Comparison of ENCODE assay signal across 21 mouse cellular contexts in the genomic region with DNA sequence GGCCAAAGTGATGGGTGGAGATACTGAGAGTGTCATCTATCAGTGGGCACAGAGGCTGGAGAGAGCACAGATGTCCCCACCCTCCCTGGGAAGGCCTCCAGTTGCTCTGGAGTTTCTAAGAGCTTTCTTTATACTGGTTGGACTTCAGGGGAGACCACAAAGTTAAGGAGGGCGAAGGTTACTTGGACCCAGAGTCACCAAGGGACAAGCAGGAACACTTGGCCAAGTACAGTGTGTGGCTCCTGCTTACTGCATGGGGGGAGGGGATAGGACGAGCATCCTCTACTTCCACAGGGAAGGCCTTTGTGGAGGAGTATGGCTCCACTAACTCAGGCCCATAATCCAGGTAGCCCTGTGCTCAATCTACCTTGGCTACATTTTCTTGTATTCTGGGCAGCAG. TPM values are rescaled to one million over a fixed set of nuclear protein-coding genes. Genes with fewer than 3 reads are reported as not detected.
DNase-seq lines count a peak whose midpoint lies in the region; ATAC-seq and TF ChIP-seq lines count a peak whose summit lies in the region.
"Had no signal": no experiment of that assay in that cellular context is flagged by ENCODE, and none has a peak within 500 bp of the region (broad histone marks: within the 10 kb centered on the region; RNA-seq: fewer than 3 reads in every experiment).

No protein-coding gene starts in this region.

- WGBS in lung, embryonic 14.5 days = 61% methylated on average over 2 of the region's 2 CpGs
- 70% methylated on average over 2 of the region's 2 CpGs for WGBS in limb, embryonic 10.5 days
- WGBS in liver, embryonic 12.5 days (ENCODE audit: insufficient replicate concordance) = 51% methylated on average over 2 of the region's 2 CpGs

- H3K9me3 ChIP-seq in lung, embryonic 14.5 days (ENCODE audit: low read depth, low read length) = no peaks in the 10 kb centered on the region
- H3K9me3 ChIP-seq in limb, embryonic 10.5 days (replicated peaks) = no peaks in the 10 kb centered on the region
- no peaks in the 10 kb centered on the region for H3K9me3 ChIP-seq in liver, embryonic 12.5 days (replicated peaks)
- H3K9me3 ChIP-seq: embryonic facial prominence, embryonic 15.5 days; forebrain, embryonic 10.5 days; heart, embryonic 10.5 days; hindbrain, embryonic 15.5 days had no signal

- H3K9ac ChIP-seq in lung, embryonic 14.5 days = no peak overlapping the region
- no peak overlapping the region for H3K9ac ChIP-seq in liver, embryonic 12.5 days
- H3K9ac ChIP-seq: embryonic facial prominence, embryonic 15.5 days; hindbrain, embryonic 15.5 days had no signal

- no peaks in the 10 kb centered on the region for H3K27me3 ChIP-seq in lung, embryonic 14.5 days (ENCODE audit: insufficient read depth, low read length)
- no peaks in the 10 kb centered on the region for H3K27me3 ChIP-seq in limb, embryonic 10.5 days (ENCODE audit: low read depth, poor library complexity, severe bottlenecking)
- no peaks in the 10 kb centered on the region for H3K27me3 ChIP-seq in liver, embryonic 12.5 days (replicated peaks)
- H3K27me3 ChIP-seq: embryonic facial prominence, embryonic 15.5 days; hindbrain, embryonic 15.5 days; Patski had no signal

- H3K27ac ChIP-seq in lung, embryonic 14.5 days (ENCODE audit: low read depth) = peak overlapping the region; percentile 24; the same call in 1 of the 2 replicates
- peak overlapping the region; percentile 80 for H3K27ac ChIP-seq in limb, embryonic 10.5 days
- H3K27ac ChIP-seq in liver, embryonic 12.5 days = no peak overlapping the region
- H3K27ac ChIP-seq: embryonic facial prominence, embryonic 15.5 days; forebrain, embryonic 10.5 days; hindbrain, embryonic 15.5 days had no signal

- no peak overlapping the region for H3K4me2 ChIP-seq in lung, embryonic 14.5 days
- no peak overlapping the region for H3K4me2 ChIP-seq in liver, embryonic 12.5 days
- H3K4me2 ChIP-seq: embryonic facial prominence, embryonic 15.5 days; hindbrain, embryonic 15.5 days had no signal

- no peak for TF ChIP-seq CTCF in lung, embryonic 14.5 days (IDR thresholded peaks at IDR 0.05; ENCODE audit: low read depth)

- peak; percentile 38 for DNase-seq in kidney, adult 9 months
- no peak for DNase-seq in kidney, postnatal 10 days
- no peak for DNase-seq in lung, embryonic 14.5 days
- DNase-seq in lung, postnatal 36 days = no peak
- DNase-seq in limb, embryonic 10.5 days (ENCODE audit: low spot score) = no peak
- DNase-seq: adrenal gland, adult 8-10 months; adrenal gland, postnatal 36 days; cerebellum, adult 2 months; cerebellum, postnatal 10 days; gastrocnemius, postnatal 36 days; heart, adult 18-20 months; heart, postnatal 10 days had no signal

- no peak overlapping the region for H3K4me3 ChIP-seq in lung, embryonic 14.5 days (ENCODE audit: low read depth, low read length)
- no peak overlapping the region for H3K4me3 ChIP-seq in limb, embryonic 10.5 days
- H3K4me3 ChIP-seq in liver, embryonic 12.5 days = no peak overlapping the region
- H3K4me3 ChIP-seq: embryonic facial prominence, embryonic 15.5 days; erythroblast, embryonic 14.5 days; forebrain, embryonic 10.5 days; heart, embryonic 10.5 days; hindbrain, embryonic 15.5 days had no signal

- no peak for ATAC-seq in lung, embryonic 14.5 days (ENCODE audit: insufficient read depth)
- ATAC-seq in liver, embryonic 12.5 days = no peak
- ATAC-seq: activated CD4-positive, CD25-positive, alpha-beta regulatory T cell, adult 4 months; forebrain, embryonic 14.5 days; Patski had no signal

- no peaks in the 10 kb centered on the region for H3K36me3 ChIP-seq in lung, embryonic 14.5 days (ENCODE audit: insufficient read depth)
- H3K36me3 ChIP-seq in limb, embryonic 10.5 days = no peaks in the 10 kb centered on the region
- H3K36me3 ChIP-seq in liver, embryonic 12.5 days = no peaks in the 10 kb centered on the region
- H3K36me3 ChIP-seq: embryonic facial prominence, embryonic 15.5 days; forebrain, embryonic 10.5 days; heart, embryonic 10.5 days; hindbrain, embryonic 15.5 days had no signal

- no peaks in the 10 kb centered on the region for H3K4me1 ChIP-seq in lung, embryonic 14.5 days (ENCODE audit: insufficient read depth)
- H3K4me1 ChIP-seq in limb, embryonic 10.5 days = peaks cover 30% of the 10 kb centered on the region
- 0 out of 2 replicates have a peak, but pooled peaks cover 3% of the 10 kb centered on the region for H3K4me1 ChIP-seq in liver, embryonic 12.5 days

RNA-seq across cellular contexts. Expression of gene Rxra, which starts 42.8 kb away (rescaled TPM):
- 9.1 and 10.3 TPM in 2 replicates for polyA plus RNA-seq in lung, embryonic 14.5 days (2014; fragmentation: Nextera tagmentation; extraction: Ambion mirVana)
- 8.7 and 10.9 TPM in 2 replicates for polyA plus RNA-seq in limb, embryonic 10.5 days (2016; fragmentation: Nextera tagmentation; extraction: Ambion mirVana)
- 3.9 and 4.2 TPM in 2 replicates for polyA plus RNA-seq in liver, embryonic 12.5 days (2016; fragmentation: Nextera tagmentation; extraction: Ambion mirVana)
